Mouse (Mus musculus) megakaryocyte, embryonic 14.5 days (primary cell): ENCODE data around the gene 1700029I15Rik.

Source experiments
- FLI1 ChIP-seq: IDR thresholded peaks from 2 replicates; pipeline ENCODE4 v1.6.1; 2012; ENCODE audit warnings: low read length, inconsistent platforms, mixed read lengths
- GATA1 ChIP-seq: IDR thresholded peaks from 3 replicates; pipeline ENCODE4 v1.6.1; 2012; ENCODE audit warnings: mixed read lengths, low read length, inconsistent platforms, borderline replicate concordance

- TF ChIP-seq GATA1 (no peak), FLI1 (no peak)
These were observed 3.0 kb downstream of the 1700029I15Rik start for GRCm38 (mm10) chr2:92385113-92386051.
